Mouse (Mus musculus) adrenal gland, postnatal 4 days (tissue): ENCODE results near the gene Cptp. TPM values are rescaled to one million over a fixed set of nuclear protein-coding genes. Genes with fewer than 3 reads are reported as not detected.
A peak's percentile ranks its signal among the peaks of the same experiment; 100 is the strongest.

Experiments
- DNase-seq, 2 experiments: peaks; one replicate each; pipeline ENCODE4 v3.0.0; 2021 to 2022; ENCODE audit warnings: low spot score in 2 of 2, mixed read lengths in 2 of 2
- total RNA-seq, 2 experiments: library from RNA; stranded (reverse); gene quantifications; 2 replicates each; pipeline ENCODE4 v1.2.3; 2021

Gene Cptp
- total RNA-seq, 2 experiments from 2014 or later: 20.2 to 21.0 TPM

DNA sequence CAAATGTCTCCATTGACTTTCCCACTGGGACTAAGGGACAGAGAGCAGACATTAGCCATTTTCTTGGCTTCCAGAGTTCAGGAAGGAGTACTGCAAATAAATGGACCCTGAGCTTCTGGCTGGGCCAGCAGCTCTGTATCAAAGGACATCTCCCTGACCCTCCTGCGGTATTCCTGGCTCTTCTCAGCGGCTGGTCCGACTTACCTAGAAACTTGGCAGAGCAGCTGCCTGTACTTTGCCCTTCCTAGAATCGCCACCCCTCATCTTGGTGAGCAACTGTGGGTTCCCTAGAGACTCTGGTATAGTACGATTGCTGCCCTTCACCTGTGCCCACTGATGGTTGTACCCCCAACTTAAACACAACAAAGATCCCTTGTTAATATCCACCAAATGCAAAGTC, 26.0 kb downstream of the Cptp start:
- no peak for DNase-seq

- DNase-seq: no peak
Measured at GRCm38 (mm10) chr4:155841651-155842270, 27.5 kb downstream of the Cptp start.

- no peak for DNase-seq
Measured at GRCm38 (mm10) chr4:155841003-155841454, 28.2 kb downstream of the Cptp start.

- no peak for DNase-seq
Measured at GRCm38 (mm10) chr4:155840076-155841002, 28.9 kb downstream of the Cptp start.

- peak; percentile 64 to 65 for DNase-seq
Measured at GRCm38 (mm10) chr4:155839483-155839910, 29.7 kb downstream of the Cptp start, which contains the start of gene Mxra8. Mxra8 (plus strand) TSS chr4:155839680.

DNA sequence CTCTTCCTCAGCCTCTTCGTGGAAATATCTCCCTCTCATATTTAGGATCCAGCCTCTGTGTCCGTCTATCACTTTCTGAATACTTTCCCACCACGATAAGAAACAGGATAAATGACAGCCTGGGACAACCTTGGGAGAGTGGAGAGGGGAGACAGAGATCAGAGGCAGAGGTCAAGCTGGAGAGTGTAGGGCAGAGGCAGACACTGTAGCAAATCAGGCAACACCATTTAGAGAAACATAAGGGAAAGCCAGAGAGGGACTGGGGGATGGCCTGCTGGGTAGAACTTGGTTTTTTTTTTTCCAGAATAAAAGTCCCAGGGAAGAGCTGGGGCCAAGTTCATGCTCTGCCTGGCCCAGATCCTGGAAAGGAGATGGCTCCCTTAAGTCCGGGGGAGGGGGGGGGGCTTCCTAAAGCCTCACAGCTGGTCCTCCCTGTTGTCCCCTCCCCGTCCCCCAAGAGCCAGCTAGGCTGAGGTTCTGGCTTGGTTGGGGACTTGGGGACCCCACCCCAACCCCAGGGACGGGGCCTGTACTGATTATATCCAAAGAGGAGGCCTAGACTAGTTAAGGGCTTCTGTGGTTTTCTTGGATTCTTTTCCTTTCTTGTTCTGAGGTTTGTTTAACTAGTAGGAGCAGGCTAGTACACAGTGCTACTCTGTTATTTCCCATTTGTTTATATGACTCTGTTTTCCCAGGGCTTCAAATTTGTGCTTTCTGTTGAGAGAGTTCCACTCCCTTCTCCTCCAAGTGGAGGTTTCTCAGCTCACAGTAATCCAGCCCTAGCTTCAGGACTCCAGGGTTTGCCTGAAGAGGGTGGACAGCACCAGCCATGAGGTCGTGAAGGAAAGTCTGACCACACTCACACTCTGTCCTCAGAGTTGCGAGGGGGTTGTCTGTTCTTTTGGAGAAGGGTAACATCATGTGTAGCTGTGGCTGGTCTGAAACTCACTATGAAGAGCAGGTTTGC, 30.8 kb downstream of the Cptp start:
- no peak for DNase-seq

DNA sequence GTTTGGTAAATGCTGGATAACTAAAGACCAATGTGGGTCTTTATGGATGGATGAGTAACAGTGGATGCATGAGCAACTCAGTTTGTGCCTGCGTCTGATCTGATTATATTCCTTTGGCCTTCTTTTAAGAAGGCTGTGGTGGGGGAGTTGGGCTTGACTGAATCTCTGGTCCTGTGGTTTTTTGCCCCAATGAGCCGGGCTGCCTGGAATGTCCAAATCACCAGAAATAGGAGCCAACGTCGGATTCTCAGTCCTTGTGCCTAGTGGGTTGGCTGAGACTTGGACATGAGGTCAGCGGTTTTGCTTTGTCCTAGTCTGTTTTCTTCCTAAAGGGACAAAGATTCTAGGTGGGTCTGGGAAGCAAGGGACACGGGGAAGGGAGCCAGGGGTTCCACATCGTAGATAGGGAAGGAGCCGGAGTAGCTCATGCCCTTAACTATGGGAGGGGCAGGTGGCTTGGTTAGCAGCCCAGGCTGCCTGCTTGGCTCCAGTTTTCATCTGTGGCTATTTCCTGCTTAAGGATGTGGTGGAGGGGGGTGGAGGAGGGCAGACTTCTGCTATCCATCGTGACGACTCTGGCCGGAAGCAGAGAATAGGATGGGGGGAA, 31.7 kb downstream of the Cptp start:
- DNase-seq: no peak

- DNase-seq: peak in 1 of 2 experiments; percentile 69
Measured at GRCm38 (mm10) chr4:155833836-155834235, 35.4 kb downstream of the Cptp start.

GRCm38 (mm10) chr4:155833234-155833633, 36.0 kb downstream of the Cptp start:
- no peak for DNase-seq

DNA sequence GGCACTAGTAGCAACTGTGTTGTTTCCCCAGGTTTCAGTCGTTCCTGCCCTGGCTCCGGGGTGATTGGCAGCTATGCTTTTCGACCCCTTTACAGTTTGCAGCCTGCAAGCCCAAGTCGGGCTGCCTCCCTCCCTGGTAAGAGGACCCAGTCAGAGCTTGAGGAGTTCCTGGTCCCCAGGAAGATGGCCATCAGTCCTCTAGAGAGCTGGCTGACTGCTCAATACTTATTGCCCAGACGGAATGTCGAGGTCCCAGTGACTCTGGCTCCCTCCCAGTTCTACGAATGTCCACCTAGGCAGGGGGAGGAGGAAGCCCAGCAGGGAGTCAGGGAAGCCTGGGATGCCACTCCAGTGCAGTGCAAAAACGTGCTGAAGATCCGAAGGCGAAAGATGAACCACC, 36.9 kb downstream of the Cptp start:
- no peak for DNase-seq

DNA sequence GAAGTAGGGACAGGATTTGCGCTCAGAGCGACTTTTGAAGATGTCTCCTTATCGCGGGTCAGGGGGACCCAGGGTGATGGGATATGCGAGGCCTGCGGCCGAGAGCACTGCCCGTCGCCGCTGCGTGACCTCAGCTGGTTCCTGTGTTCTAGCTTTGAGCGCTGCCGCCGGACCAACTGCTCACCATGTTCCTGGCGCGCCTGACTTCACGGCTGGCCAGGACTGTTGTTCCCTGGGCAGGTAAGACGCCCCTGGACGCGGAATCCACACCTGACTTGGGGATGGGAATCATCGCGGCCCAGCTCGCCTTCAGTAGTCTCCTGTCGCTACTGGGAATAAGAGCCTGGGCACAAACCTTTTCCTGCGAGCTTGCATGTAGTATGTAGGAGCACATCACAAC, 37.4 kb downstream of the Cptp start:
- no peak for DNase-seq

DNA sequence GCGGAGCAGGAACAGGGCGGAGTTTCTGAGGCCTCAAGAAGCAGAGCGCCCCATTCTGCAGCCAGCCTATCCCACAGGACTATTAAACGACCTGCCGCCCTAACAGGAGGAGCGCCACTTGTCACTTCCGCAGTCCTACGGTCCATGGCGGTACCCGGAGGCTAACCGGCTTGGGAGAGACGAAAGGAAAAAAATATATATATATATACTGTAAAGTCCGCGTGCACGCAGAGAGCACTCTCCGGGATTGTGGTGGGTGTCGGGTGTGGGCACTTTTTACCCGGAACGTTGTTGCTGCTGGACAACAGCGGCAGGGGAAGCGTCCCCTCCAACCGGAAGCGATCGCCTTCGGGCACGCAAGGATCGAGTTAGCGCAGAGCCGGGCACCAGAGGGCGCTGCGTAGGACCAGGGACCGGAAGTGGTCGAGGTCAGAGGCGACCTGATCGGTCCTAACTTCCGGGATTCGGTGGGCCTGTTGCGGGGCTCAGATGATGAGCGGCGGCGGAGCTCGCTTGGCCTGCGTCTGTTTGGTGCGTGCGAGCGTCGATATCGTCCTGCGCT, 38.0 kb downstream of the Cptp start, which contains the start of gene Aurkaip1:
Gene Aurkaip1 (plus strand): TSS at position 68 of the 562 bp plus-strand sequence.
- DNase-seq: peak; percentile 86 to 95

GRCm38 (mm10) chr4:155830596-155830995, 38.6 kb downstream of the Cptp start:
- no peak for DNase-seq

DNA sequence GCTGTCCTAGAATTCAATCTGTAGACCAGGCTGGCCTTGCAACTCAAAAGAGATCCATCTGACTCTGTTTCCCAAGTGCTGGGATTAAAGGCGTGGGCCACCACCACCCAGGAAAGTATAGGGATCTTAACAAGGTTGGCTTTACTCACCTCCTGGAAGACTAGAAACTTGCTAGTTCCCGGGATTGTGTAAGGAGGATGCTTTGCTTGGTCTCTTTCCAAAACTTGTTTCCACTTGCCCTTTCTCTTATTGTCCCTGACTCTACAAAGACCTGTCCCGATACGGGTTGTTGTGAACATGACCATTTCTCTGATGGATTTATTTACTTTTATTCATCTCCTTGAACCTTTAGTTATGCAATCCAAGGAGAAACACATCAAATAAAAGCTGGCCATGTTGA, 39.4 kb downstream of the Cptp start:
- no peak for DNase-seq

- no peak for DNase-seq
Measured at GRCm38 (mm10) chr4:155823443-155823842, 45.8 kb downstream of the Cptp start.

GRCm38 (mm10) chr4:155821025-155821424, 48.2 kb downstream of the Cptp start:
- DNase-seq: no peak

DNA sequence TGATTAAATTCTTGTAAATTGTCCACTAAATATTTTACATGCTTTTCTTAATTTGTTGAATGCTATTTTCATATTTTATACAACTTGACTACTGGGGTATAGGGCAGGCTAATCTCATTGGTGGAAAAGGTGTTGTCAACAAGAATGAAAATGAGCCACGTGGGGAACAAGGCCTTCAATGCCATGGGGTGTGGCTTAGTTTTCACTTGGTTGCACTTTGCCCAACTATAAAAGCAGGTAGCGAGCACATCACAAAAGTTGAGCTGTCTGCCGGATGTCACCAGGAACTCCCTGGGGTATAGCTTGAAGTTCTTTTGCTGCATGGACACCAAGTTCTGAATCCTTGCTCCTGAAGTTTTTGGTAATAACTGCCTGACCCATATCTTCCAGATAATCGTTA, 51.7 kb downstream of the Cptp start:
- DNase-seq: no peak
